Mouse (Mus musculus) myocyte (in vitro differentiated cells): Measurements from ENCODE around the gene Hpn.

Experiments used
- CEBPB ChIP-seq: IDR thresholded peaks from 2 replicates; pipeline ENCODE4 v1.6.1; 2011; ENCODE audit warnings: mild to moderate bottlenecking, moderate library complexity; ENCODE audit not compliant: poor library complexity, insufficient read depth, severe bottlenecking
- E2F4 ChIP-seq: IDR thresholded peaks from one replicate; pipeline ENCODE4 v1.6.1; 2011; ENCODE audit warnings: mild to moderate bottlenecking, control low read depth, moderate library complexity; ENCODE audit not compliant: insufficient read depth
- POLR2A ChIP-seq: IDR thresholded peaks from one replicate; pipeline ENCODE4 v1.6.1; 2011; ENCODE audit warnings: low read depth, mild to moderate bottlenecking, control low read depth, moderate library complexity; ENCODE audit not compliant: insufficient read length
- POLR2AphosphoS2 ChIP-seq: IDR thresholded peaks from one replicate; pipeline ENCODE4 v1.6.1; 2011; ENCODE audit warnings: low read depth, control low read depth; ENCODE audit not compliant: insufficient read length
- USF1 ChIP-seq: IDR thresholded peaks from one replicate; pipeline ENCODE4 v1.6.1; 2011; ENCODE audit warnings: low read depth, mild to moderate bottlenecking, control low read depth, moderate library complexity

DNA sequence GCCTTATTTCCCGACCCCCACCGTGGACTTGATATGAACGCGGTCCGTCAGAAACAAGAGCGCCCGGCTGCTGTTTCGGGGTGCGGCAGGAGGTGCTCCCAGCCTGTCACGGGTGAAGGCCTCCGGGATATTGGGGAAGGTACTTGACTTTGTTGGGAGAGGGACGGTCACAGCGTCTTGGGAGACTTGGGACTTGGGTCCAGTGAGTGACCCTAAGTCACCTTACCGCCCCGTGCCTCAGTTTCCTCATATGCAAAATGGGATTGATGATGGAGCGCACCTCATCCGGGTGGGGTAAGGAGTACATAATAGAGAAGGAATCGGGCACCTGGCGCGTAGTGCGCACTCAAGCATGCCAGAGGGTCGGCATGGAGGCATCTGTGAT, 62.8 kb downstream of the Hpn start:
- TF ChIP-seq CEBPB (no peak), POLR2A (no peak), E2F4 (no peak), POLR2AphosphoS2 (no peak), USF1 (no peak)
